Mouse (Mus musculus) embryonic facial prominence, embryonic 14.5 days (tissue): ENCODE measurements around the gene Pom121l2. TPM values are rescaled to one million over a fixed set of nuclear protein-coding genes. Genes with fewer than 3 reads are reported as not detected.

Experiments
- ATAC-seq: fragments of 200-750 bp; cut with Nextera tagmentation; 2 replicates; pipeline ENCODE4 v1.8.0; 2017; ENCODE audit warnings: low read depth, moderate number of reproducible peaks, moderate TSS enrichment
- DNase-seq: peaks from one replicate; pipeline ENCODE4 v3.0.0-alpha.2; 2015; ENCODE audit warnings: low spot score
- H3K27ac ChIP-seq: fragments of 300-500 bp; sonication (generic); replicated peaks from 2 replicates; pipeline ENCODE4 v1.5.1; 2014; ENCODE audit warnings: low read depth, mild to moderate bottlenecking, low read length, moderate library complexity
- H3K27me3 ChIP-seq: fragments of 300-500 bp; sonication (generic); replicated peaks from 2 replicates; pipeline ENCODE4 v1.6.1; 2014; ENCODE audit warnings: low read length; ENCODE audit not compliant: control insufficient read depth, insufficient read depth
- H3K36me3 ChIP-seq: fragments of 300-500 bp; sonication (generic); 2 replicates; pipeline ENCODE4 v1.6.1; 2014; ENCODE audit warnings: low read length, mixed read lengths; ENCODE audit not compliant: control insufficient read depth, insufficient read depth
- H3K4me1 ChIP-seq: fragments of 300-500 bp; sonication (generic); 2 replicates; pipeline ENCODE4 v1.6.1; 2014; ENCODE audit warnings: antibody characterized with exemption, low read length; ENCODE audit not compliant: control insufficient read depth, insufficient read depth
- H3K4me2 ChIP-seq: fragments of 300-500 bp; sonication (generic); 2 replicates; pipeline ENCODE4 v1.6.1; 2014; ENCODE audit warnings: low read depth, mild to moderate bottlenecking, low read length, moderate library complexity, mixed read lengths
- H3K4me3 ChIP-seq: fragments of 300-500 bp; sonication (generic); 2 replicates; pipeline ENCODE4 v1.5.1; 2014; ENCODE audit warnings: low read depth, mild to moderate bottlenecking, low read length
- H3K9ac ChIP-seq: fragments of 300-500 bp; sonication (generic); 2 replicates; pipeline ENCODE4 v1.6.1; 2014; ENCODE audit warnings: low read depth, mild to moderate bottlenecking, low read length, moderate library complexity, mixed read lengths
- H3K9me3 ChIP-seq: fragments of 300-500 bp; sonication (generic); 2 replicates; pipeline ENCODE4 v1.6.1; 2016; ENCODE audit warnings: low read length; ENCODE audit not compliant: control insufficient read depth
- WGBS: fragments of 180-500 bp; shearing (Covaris S2); extraction: QIAGEN DNeasy Blood & Tissue Kit; methylation state at CpG from one replicate; pipeline ENCODE4 v1.1.7; 2014; 5-methylcytosine and 5-hydroxymethylcytosine counted together
- polyA plus RNA-seq: library from polyadenylated mRNA; unstranded; fragments of >200 nt; fragmentation: Nextera tagmentation; extraction: Ambion mirVana; gene quantifications from 2 replicates; pipeline ENCODE4 v1.2.1, GENCODE M21; 2014

Gene Pom121l2
- polyA plus RNA-seq, 1 experiment from 2014 or later, result 0.11 TPM

GRCm38 (mm10) chr13:21974726-21975473, 6.1 kb upstream of the Pom121l2 start:
- Histone ChIP-seq H3K27me3 (peaks cover 8% of the 10 kb centered on the region), H3K9me3 (no peaks in the 10 kb centered on the region), H3K27ac (peak overlapping the region; percentile 90), H3K4me2 (peak overlapping the region; percentile 47), H3K36me3 (no peaks in the 10 kb centered on the region), H3K9ac (peak overlapping the region; percentile 73), H3K4me3 (peak overlapping the region; percentile 62), H3K4me1 (no peaks in the 10 kb centered on the region)
- peak; percentile 96 for ATAC-seq
- 3% methylated on average over 20 of the region's 20 CpGs for whole genome bisulfite sequencing
- peak; percentile 87 for DNase-seq

GRCm38 (mm10) chr13:21981803-21982193, 804 bp downstream of the Pom121l2 start:
- peak overlapping the region; percentile 96 for H3K4me2 ChIP-seq
- DNase-seq (no peak), ATAC-seq (no peak; the same call in 1 of the 2 replicates)
- H3K27me3 ChIP-seq, result peaks cover 34% of the 10 kb centered on the region
- no peaks in the 10 kb centered on the region for H3K9me3 ChIP-seq
- H3K9ac ChIP-seq, result peak overlapping the region; percentile 78
- WGBS, result 18% methylated on average over 10 of the region's 17 CpGs
- H3K36me3 ChIP-seq, result no peaks in the 10 kb centered on the region
- H3K4me3 ChIP-seq, result peak overlapping the region; percentile 62
- 0 out of 2 replicates have a peak, but pooled peaks cover 5% of the 10 kb centered on the region for H3K4me1 ChIP-seq
- H3K27ac ChIP-seq, result no peak overlapping the region

- H3K4me1 ChIP-seq, result 0 out of 2 replicates have a peak, but pooled peaks cover 5% of the 10 kb centered on the region
- 95% methylated on average over 2 of the region's 2 CpGs for WGBS
- H3K36me3 ChIP-seq, result no peaks in the 10 kb centered on the region
- ATAC-seq, result no peak
- DNase-seq, result no peak
- no peak overlapping the region for H3K4me2 ChIP-seq
- no peak overlapping the region for H3K27ac ChIP-seq
- H3K9me3 ChIP-seq, result no peaks in the 10 kb centered on the region
- H3K4me3 ChIP-seq, result no peak overlapping the region
- H3K27me3 ChIP-seq, result peaks cover 29% of the 10 kb centered on the region
- no peak overlapping the region for H3K9ac ChIP-seq
These were observed 3.5 kb downstream of the Pom121l2 start for GRCm38 (mm10) chr13:21984486-21984885.

- DNase-seq, result no peak
- H3K27ac ChIP-seq, result no peak overlapping the region
- peaks cover 7% of the 10 kb centered on the region; the same call in 1 of the 2 replicates for H3K9me3 ChIP-seq
- 78% methylated on average over 5 of the region's 5 CpGs for WGBS
- no peak overlapping the region for H3K9ac ChIP-seq
- ATAC-seq, result no peak
- H3K4me1 ChIP-seq, result 0 out of 2 replicates have a peak, but pooled peaks cover 12% of the 10 kb centered on the region
- H3K27me3 ChIP-seq, result peaks cover 47% of the 10 kb centered on the region
- H3K36me3 ChIP-seq, result no peaks in the 10 kb centered on the region
- H3K4me3 ChIP-seq, result no peak overlapping the region
- no peak overlapping the region for H3K4me2 ChIP-seq
These were observed 11.6 kb downstream of the Pom121l2 start for GRCm38 (mm10) chr13:21992550-21992949.

- Histone ChIP-seq H3K4me1 (0 out of 2 replicates have a peak, but pooled peaks cover 12% of the 10 kb centered on the region), H3K9ac (no peak overlapping the region), H3K36me3 (no peaks in the 10 kb centered on the region), H3K9me3 (peaks cover 7% of the 10 kb centered on the region; the same call in 1 of the 2 replicates), H3K4me2 (peak overlapping the region; percentile 23; the same call in 1 of the 2 replicates), H3K27me3 (peaks cover 63% of the 10 kb centered on the region), H3K4me3 (0 out of 2 replicates have a peak overlapping the region, but pooled peaks have one; percentile 10), H3K27ac (no peak overlapping the region)
- peak; percentile 27 for DNase-seq
- 2% methylated on average over 22 of the region's 22 CpGs for WGBS
- ATAC-seq, result no peak
These were observed 13.2 kb downstream of the Pom121l2 start for GRCm38 (mm10) chr13:21993957-21994738.

GRCm38 (mm10) chr13:21994896-21995295, 13.9 kb downstream of the Pom121l2 start:
- Histone ChIP-seq H3K4me3 (peak overlapping the region; percentile 38), H3K27me3 (peaks cover 71% of the 10 kb centered on the region), H3K36me3 (no peaks in the 10 kb centered on the region), H3K9ac (peak overlapping the region; percentile 37; the same call in 1 of the 2 replicates), H3K9me3 (peaks cover 7% of the 10 kb centered on the region; the same call in 1 of the 2 replicates), H3K4me2 (peak overlapping the region; percentile 56), H3K27ac (no peak overlapping the region), H3K4me1 (0 out of 2 replicates have a peak, but pooled peaks cover 12% of the 10 kb centered on the region)
- 5% methylated on average over 8 of the region's 8 CpGs for WGBS
- ATAC-seq, result no peak
- DNase-seq, result no peak

GRCm38 (mm10) chr13:21995331-21995914, 14.4 kb downstream of the Pom121l2 start:
- peak; percentile 45 for DNase-seq
- Histone ChIP-seq H3K27ac (no peak overlapping the region), H3K9me3 (peaks cover 7% of the 10 kb centered on the region; the same call in 1 of the 2 replicates), H3K4me3 (peak overlapping the region; percentile 38), H3K9ac (peak overlapping the region; percentile 37; the same call in 1 of the 2 replicates), H3K4me2 (peak overlapping the region; percentile 56), H3K4me1 (0 out of 2 replicates have a peak, but pooled peaks cover 12% of the 10 kb centered on the region), H3K27me3 (peaks cover 76% of the 10 kb centered on the region), H3K36me3 (no peaks in the 10 kb centered on the region)
- WGBS, result 1% methylated on average over 18 of the region's 21 CpGs
- peak; percentile 57; the same call in 1 of the 2 replicates for ATAC-seq
